Mouse (Mus musculus): ENCODE data around the gene Uqcrfs1.

DNA sequence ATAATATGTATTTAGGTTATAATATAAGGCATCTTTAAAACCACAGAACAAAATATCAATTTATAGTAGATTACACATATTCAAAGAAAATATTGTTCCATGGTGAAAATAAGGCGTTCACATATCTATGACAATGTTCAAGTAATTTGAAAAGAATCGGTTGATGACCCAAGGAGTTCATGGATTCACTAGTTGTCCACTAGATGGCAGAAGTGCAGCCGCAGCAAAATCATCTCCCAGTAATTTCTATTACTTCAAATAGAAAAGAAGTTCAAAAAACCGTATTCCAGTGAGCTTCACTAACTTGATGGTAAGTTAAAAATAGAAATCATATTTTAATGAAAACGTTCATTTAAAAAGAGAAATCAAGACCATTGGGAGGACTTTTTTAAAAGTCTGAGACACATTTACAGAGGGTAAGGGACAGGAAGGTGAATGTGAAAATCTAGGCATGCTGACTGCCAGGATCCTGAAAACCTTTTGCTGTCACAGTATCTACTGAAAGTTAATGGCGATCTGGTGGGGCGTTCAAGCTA, 43.2 kb downstream of the Uqcrfs1 start:
- TF ChIP-seq CTCF (IDR thresholded peaks at IDR 0.05; ENCODE audit: low read depth) (peak; percentile 71), EP300 (IDR thresholded peaks at IDR 0.05; ENCODE audit: low read depth) (no peak)
